Mouse (Mus musculus): Measurements from ENCODE around the gene Slc23a4.

- TF ChIP-seq POLR2A (IDR thresholded peaks at IDR 0.05; ENCODE audit: insufficient read length, low read depth) (no peak), MAX (IDR thresholded peaks at IDR 0.05; ENCODE audit: low read depth) (no peak), TCF12 (IDR thresholded peaks at IDR 0.05; ENCODE audit: insufficient read depth, poor library complexity, severe bottlenecking) (no peak), MYOD1 (IDR thresholded peaks at IDR 0.05; ENCODE audit: control insufficient read depth in 1 of 3, insufficient read length in 2 of 3, low read depth in 2 of 3) (no peak), E2F4 (IDR thresholded peaks at IDR 0.05; ENCODE audit: insufficient read depth) (no peak), POLR2AphosphoS2 (IDR thresholded peaks at IDR 0.05; ENCODE audit: insufficient read length, low read depth) (no peak), SRF (IDR thresholded peaks at IDR 0.05; ENCODE audit: control insufficient read depth, insufficient read length, low read depth) (no peak), CEBPB (IDR thresholded peaks at IDR 0.05; ENCODE audit: insufficient read depth, poor library complexity, severe bottlenecking) (no peak)
Observed at GRCm38 (mm10) chr6:34919146-34919545, 69.1 kb downstream of the Slc23a4 start.

Data from myocyte (in vitro differentiated cells).